Mouse (Mus musculus) ES-CJ7 (cell line): ENCODE measurements at regions not wholly inside any gene's neighbourhood (a gene's known extent, or its start where the extent isn't known, plus 50 kb on each side); places are given as distances from the start of the nearest gene placed in this dataset.
A peak's percentile ranks its signal among the peaks of the same experiment; 100 is the strongest.

ENCODE experiments used
- DNase-seq: peaks from one replicate; pipeline ENCODE4 v3.0.0; 2011; ENCODE audit warnings: low read depth, low spot score

- no peak for DNase-seq
Measured at GRCm38 (mm10) chr12:97326582-97326981, 932.7 kb downstream of the Galc start.

- no peak for DNase-seq
Measured at GRCm38 (mm10) chr12:97312282-97313040, 946.8 kb downstream of the Galc start.

DNA sequence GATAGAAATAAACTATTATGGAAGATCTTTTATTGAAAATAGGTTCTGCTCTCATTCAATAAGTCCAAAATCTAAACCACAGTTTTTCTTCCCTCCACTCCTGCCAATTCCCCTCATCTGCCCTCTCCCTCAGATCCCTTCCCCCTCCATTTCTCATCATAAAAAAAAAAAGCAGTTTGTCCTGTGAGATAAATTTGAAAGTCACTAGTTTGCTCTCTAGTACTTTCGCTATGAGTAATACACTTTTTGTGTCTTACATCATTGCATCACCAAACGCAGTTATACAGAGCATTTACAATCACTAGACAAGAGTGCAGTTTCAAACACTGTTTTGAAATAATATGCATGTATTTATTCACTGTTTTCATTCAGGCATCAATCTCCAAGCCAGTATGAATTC, 980.5 kb downstream of the Galc start:
- no peak for DNase-seq

- DNase-seq: peak; percentile 2
Measured at GRCm38 (mm10) chr12:97278331-97278730, 980.9 kb downstream of the Galc start.
